Mouse (Mus musculus) limb, embryonic 11.5 days (tissue): ENCODE results near the gene Smim12. TPM values are rescaled to one million over a fixed set of nuclear protein-coding genes. Genes with fewer than 3 reads are reported as not detected.

ENCODE experiments used
- ATAC-seq: fragments of 200-750 bp; cut with Nextera tagmentation; 2 replicates; pipeline ENCODE4 v1.8.0; 2017; ENCODE audit warnings: low read depth; ENCODE audit not compliant: insufficient number of reproducible peaks, low FRiP score, low TSS enrichment
- DNase-seq: peaks from one replicate; pipeline ENCODE4 v3.0.0-alpha.2; 2015; ENCODE audit warnings: low spot score
- H3K27ac ChIP-seq: fragments of 300-500 bp; sonication (generic); replicated peaks from 2 replicates; pipeline ENCODE4 v1.5.1; 2014; ENCODE audit warnings: low read depth, mild to moderate bottlenecking, low read length
- H3K27me3 ChIP-seq: fragments of 300-500 bp; sonication (generic); 2 replicates; pipeline ENCODE4 v1.6.1; 2014; ENCODE audit warnings: mild to moderate bottlenecking, low read length, mixed read lengths; ENCODE audit not compliant: control insufficient read depth, insufficient read depth
- H3K36me3 ChIP-seq: fragments of 300-500 bp; sonication (generic); 2 replicates; pipeline ENCODE4 v1.6.1; 2014; ENCODE audit warnings: mild to moderate bottlenecking, low read length, moderate library complexity, mixed read lengths; ENCODE audit not compliant: control insufficient read depth, insufficient read depth
- H3K4me1 ChIP-seq: fragments of 300-500 bp; sonication (generic); 2 replicates; pipeline ENCODE4 v1.6.1; 2014; ENCODE audit warnings: low read length, mixed read lengths; ENCODE audit not compliant: control insufficient read depth, insufficient read depth
- H3K4me2 ChIP-seq: fragments of 300-500 bp; sonication (generic); 2 replicates; pipeline ENCODE4 v1.6.1; 2014; ENCODE audit warnings: low read depth, mild to moderate bottlenecking, moderate library complexity; ENCODE audit not compliant: severe bottlenecking
- H3K4me3 ChIP-seq: fragments of 300-500 bp; sonication (generic); 2 replicates; pipeline ENCODE4 v1.5.1; 2014; ENCODE audit warnings: low read depth, low read length
- H3K9ac ChIP-seq: fragments of 300-500 bp; sonication (generic); 2 replicates; pipeline ENCODE4 v1.6.1; 2014; ENCODE audit warnings: mild to moderate bottlenecking, low read length
- H3K9me3 ChIP-seq: fragments of 300-500 bp; sonication (generic); 2 replicates; pipeline ENCODE4 v1.6.1; 2016; ENCODE audit warnings: low read length; ENCODE audit not compliant: control insufficient read depth
- WGBS: fragments of 180-500 bp; shearing (Covaris S2); extraction: QIAGEN DNeasy Blood & Tissue Kit; methylation state at CpG from one replicate; pipeline ENCODE4 v1.1.7; 2014; 5-methylcytosine and 5-hydroxymethylcytosine counted together
- polyA plus RNA-seq: library from polyadenylated mRNA; unstranded; fragments of >200 nt; fragmentation: Nextera tagmentation; extraction: Ambion mirVana; gene quantifications from 2 replicates; pipeline ENCODE4 v1.2.1, GENCODE M21; 2014

The Smim12 gene
- polyA plus RNA-seq, 1 experiment from 2014 or later, result 65.9 TPM

DNA sequence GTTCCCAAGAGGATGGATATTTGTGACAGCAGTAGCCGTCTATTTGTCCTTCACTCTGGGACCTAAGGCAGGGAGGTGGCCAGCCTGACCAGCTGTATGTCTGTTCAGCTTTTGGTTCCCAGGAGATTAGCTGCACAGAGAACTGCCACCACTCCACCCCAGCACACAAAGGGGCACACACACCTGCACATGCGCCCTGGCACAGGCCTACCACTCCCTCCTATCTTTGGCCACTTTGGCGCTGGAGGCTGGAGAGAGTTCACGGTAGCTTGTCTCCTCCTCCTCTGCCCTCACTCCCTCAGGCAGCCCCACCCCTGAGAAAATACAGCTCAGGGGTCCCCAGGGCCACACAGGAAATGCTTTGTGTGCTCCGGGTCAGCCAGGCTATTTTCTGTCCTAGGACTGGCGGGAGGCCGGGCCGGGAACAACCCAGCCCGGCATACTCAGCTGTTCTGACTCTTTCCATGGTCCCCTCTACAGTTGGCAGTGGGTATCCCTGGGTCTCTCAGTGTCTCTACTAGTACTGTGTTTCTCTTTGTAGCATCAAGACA lies 34.9 kb downstream of the Smim12 start:
- DNase-seq, result no peak

DNA sequence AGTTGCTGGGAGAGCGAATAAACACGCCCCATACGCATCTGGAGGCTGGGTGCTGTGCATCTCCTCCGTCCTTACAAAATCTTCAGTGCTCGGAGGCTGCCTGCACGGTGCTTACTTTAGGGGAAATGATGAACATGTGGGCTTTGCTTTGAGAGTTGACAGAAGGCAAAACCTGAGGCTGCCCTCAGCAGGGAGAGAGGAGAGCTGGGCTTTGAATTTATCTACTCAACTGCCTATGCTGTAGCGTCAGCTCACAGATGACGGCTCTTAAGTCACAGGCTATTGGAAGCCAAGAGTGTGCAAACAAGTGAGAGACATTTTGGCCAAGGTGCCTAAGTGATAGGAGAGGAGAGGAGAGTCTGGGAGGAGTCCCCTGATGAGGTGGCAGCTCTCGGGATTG lies 35.7 kb downstream of the Smim12 start:
- no peak overlapping the region for H3K27ac ChIP-seq
- H3K36me3 ChIP-seq, result no peaks in the 10 kb centered on the region
- no peak overlapping the region for H3K9ac ChIP-seq
- ATAC-seq (no peak), DNase-seq (no peak)
- no peaks in the 10 kb centered on the region; the same call in 1 of the 2 replicates for H3K4me1 ChIP-seq
- no peaks in the 10 kb centered on the region for H3K27me3 ChIP-seq
- no peaks in the 10 kb centered on the region for H3K9me3 ChIP-seq
- no peak overlapping the region for H3K4me2 ChIP-seq
- 89% methylated on average over 9 of the region's 9 CpGs for WGBS
- H3K4me3 ChIP-seq, result no peak overlapping the region

More for the DNA sequence above, 34.9 kb downstream of the Smim12 start:
- Histone ChIP-seq H3K27me3 (no peaks in the 10 kb centered on the region), H3K4me1 (no peaks in the 10 kb centered on the region; the same call in 1 of the 2 replicates), H3K27ac (no peak overlapping the region), H3K9me3 (no peaks in the 10 kb centered on the region), H3K4me2 (no peak overlapping the region), H3K4me3 (no peak overlapping the region), H3K36me3 (no peaks in the 10 kb centered on the region), H3K9ac (no peak overlapping the region)
- ATAC-seq, result no peak
- WGBS, result 66% methylated on average over 9 of the region's 9 CpGs

DNA sequence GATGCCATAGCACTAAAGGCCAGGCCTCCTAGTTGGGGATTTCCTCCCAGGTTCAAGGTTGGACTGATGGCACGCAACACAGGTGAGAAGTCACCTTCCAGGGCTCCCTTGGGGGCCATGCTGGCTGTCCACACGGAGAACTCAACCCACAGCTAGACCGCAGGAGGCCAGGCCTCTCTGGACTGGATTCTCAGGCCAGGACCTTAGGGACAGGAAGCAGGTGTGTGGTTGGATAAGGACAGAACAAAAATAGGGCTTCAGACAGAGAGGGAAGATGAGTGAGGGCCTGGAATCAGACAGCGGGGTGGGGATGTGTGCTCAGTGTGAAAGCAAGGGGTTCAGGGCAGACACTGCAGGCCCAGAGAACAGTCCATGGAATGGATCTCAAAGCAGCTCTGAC lies 43.3 kb downstream of the Smim12 start:
- ATAC-seq (no peak), DNase-seq (no peak)
- Histone ChIP-seq H3K4me2 (no peak overlapping the region), H3K9me3 (no peaks in the 10 kb centered on the region), H3K4me3 (no peak overlapping the region), H3K36me3 (no peaks in the 10 kb centered on the region), H3K27me3 (no peaks in the 10 kb centered on the region), H3K4me1 (no peaks in the 10 kb centered on the region), H3K27ac (no peak overlapping the region), H3K9ac (no peak overlapping the region)
- 76% methylated on average over 4 of the region's 4 CpGs for WGBS

DNA sequence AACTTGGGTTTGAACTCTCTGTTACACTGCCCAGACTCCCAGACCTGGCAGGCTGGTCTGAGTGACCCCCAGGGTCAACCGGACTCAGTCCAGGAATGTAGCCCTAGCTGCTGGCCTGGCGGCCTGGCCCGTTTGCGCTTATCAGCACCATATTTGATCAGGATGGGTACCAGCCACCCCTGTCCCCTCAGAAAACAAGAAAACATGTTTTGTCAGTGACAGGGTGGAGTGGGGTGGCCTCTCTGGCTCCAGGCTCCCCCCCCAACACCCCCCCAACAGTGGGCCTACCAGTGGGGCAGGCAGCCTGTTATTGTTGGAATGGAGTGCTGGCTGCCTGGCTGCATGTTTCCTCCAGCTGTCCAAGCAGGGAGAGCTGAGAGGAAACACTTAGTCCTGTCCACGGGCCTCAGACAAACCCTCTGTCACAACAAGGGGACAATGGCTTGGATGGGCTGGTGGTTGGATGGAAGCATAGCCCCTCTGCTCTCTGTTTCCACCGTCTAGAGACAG lies 45.5 kb downstream of the Smim12 start:
- WGBS, result 76% methylated on average over 6 of the region's 6 CpGs
- Histone ChIP-seq H3K4me1 (no peaks in the 10 kb centered on the region), H3K36me3 (no peaks in the 10 kb centered on the region), H3K4me2 (no peak overlapping the region), H3K4me3 (no peak overlapping the region), H3K9me3 (no peaks in the 10 kb centered on the region), H3K27me3 (no peaks in the 10 kb centered on the region), H3K9ac (no peak overlapping the region), H3K27ac (no peak overlapping the region)
- DNase-seq (no peak), ATAC-seq (no peak)

GRCm38 (mm10) chr4:127292631-127293030 lies 49.0 kb downstream of the Smim12 start:
- Histone ChIP-seq H3K9ac (no peak overlapping the region), H3K4me3 (no peak overlapping the region), H3K27ac (no peak overlapping the region), H3K27me3 (no peaks in the 10 kb centered on the region), H3K4me1 (no peaks in the 10 kb centered on the region), H3K36me3 (no peaks in the 10 kb centered on the region), H3K9me3 (no peaks in the 10 kb centered on the region), H3K4me2 (no peak overlapping the region)
- DNase-seq, result no peak
- no peak for ATAC-seq
- WGBS, result 83% methylated on average over 5 of the region's 5 CpGs

Other genes with a start within 250 kb of the Smim12 start
- gene Sfpq, start 222.5 kb upstream of the Smim12 start, polyA plus RNA-seq, result 161 and 180 TPM in 2 replicates
- gene Zmym1, start 182.6 kb upstream of the Smim12 start, polyA plus RNA-seq, result 35.2 and 38.0 TPM in 2 replicates
- gene Zmym6, start 166.4 kb upstream of the Smim12 start, polyA plus RNA-seq, result 22.3 and 26.3 TPM in 2 replicates
- 10.2 and 10.8 TPM in 2 replicates for gene Tmem35b, start 120.1 kb upstream of the Smim12 start, polyA plus RNA-seq
- gene Dlgap3, start 74.6 kb upstream of the Smim12 start, polyA plus RNA-seq, result 0.20 and 0.25 TPM in 2 replicates
- gene Gja4, start 70.3 kb downstream of the Smim12 start, polyA plus RNA-seq, result 11.8 and 11.9 TPM in 2 replicates
- gene Gjb3, start 87.1 kb downstream of the Smim12 start, polyA plus RNA-seq, result 5.3 and 6.2 TPM in 2 replicates
- gene Gjb4, start 110.3 kb downstream of the Smim12 start, polyA plus RNA-seq, result 0.13 TPM in 1 of 2 replicates, not detected in the other
- 0.82 and 0.88 TPM in 2 replicates for gene Gjb5, start 114.4 kb downstream of the Smim12 start, polyA plus RNA-seq